Mouse (Mus musculus) brain, embryonic 18.5 days (tissue): Measurements from ENCODE around the gene Olfr644.

Source experiments
- DNase-seq: peaks from one replicate; pipeline ENCODE4 v3.0.0-alpha.2; 2012; ENCODE audit warnings: low read depth, low spot score

Olfr644 gene

DNA sequence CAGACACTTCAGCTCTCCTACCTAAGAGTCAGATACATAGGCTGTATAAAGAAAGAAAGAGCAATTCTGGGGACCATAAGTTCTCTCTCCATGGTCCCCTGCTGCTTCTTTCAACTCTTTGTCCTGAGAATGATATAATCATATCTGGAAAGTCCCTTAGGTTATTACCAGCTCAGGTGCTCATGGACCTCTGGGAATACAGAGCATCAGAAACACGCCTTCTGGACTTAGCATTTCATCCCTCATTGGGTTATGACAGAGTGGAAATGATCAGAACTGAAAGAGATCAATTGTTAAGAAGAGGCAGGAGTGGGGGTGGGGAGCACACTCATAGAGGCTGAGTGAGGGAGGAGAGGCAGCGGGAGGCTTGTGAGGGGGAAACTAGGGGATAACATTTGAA, at the start of gene Olfr644:
Gene Olfr644, minus strand, starts transcription at position 101 of the 400 bp plus-strand sequence.
- DNase-seq = no peak

DNA sequence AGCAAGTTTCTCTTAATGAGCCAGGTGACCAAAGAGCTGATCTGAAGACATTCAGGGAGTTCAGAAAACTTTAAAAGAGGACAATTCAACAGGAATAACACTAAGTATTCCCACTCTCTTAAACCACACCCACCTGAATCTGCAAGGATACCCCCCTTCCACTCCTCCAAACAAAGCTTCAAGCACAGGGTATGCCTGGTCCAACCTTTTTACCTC, 33.0 kb upstream of the Olfr644 start, which contains the start of gene Olfr646:
Gene Olfr646, plus strand, starts transcription at position 117 of the 216 bp plus-strand sequence.
- DNase-seq = no peak

DNA sequence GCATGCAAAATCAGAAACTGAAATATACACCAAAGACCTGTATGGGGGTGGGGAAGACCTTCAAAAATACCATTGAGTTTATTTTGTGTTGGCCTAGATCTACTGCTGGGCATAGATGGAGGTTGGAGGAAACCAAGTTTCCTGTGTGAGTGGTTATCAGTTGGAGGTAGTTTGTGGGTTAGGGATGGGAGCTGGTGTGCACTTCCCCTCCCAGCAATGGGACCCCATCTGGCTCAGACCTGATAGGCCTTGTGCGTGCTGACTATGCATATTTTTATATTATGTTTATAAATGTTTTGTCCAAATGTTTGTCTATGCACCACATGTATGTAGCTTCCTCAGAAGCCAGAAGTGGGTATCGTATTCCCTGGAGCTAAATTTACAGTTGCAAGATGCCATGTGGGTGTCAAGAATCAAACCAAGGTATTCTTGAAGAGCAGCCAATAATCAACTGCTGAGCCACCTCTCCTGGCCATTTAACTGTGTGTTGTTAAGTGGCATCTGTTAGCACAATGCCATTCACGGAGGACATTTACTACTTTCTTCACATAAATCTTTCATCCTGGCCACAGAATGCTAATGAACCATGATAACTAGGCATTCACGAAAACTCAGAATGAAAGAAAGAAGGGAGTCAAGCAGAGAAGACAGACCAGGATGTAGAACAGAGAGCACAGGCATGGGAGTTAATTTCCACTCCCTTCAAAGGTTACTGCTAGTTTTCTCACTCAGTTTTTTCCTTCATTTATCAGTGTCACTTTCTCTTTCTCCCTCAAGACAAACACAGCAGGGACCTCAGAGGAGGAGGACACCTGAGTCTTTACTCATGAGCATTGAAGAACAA, 32.5 kb upstream of the Olfr644 start:
- no peak for DNase-seq

DNA sequence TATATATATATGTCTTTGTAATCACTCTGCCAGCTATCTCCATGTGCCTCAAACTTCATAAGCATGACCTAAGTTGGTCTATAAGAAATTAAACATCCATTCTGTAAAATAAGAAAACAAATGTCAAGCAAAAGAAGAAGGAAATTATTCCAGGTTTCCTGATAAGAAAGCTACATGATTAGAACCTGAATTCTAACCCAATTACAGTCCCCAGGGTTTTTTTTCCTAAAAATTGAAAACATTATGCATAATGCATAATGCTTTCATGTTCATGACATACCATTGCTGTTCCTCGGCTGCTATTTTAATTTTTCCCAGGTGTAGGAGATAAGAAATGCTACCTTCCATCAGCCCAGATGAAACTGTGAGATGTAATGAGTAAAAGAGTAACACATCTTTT, 13.7 kb upstream of the Olfr644 start, which contains the start of gene Olfr645:
Gene Olfr645, minus strand, starts transcription at position 101 of the 400 bp plus-strand sequence.
- no peak for DNase-seq

DNA sequence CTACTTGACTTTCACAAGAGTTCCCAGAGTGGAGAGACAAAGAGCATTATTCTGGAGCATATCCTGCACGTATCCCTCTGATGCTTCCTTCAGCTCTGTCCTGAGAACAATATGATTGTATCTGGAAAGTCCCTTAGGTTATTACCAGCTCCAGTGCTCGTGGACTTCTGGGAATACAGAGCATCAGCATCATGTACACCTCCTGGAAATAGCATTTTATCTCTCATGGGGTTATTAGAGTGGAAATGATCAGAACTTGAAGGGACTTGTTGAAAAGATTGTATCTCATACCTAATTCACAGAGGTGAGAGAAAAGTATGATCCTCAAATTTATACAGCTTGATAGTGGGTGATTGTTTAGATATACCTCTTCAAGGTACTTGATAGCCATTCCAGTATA, 10.3 kb downstream of the Olfr644 start, which contains the start of gene 4930516K23Rik:
Gene 4930516K23Rik, minus strand, starts transcription at position 101 of the 400 bp plus-strand sequence.
- no peak for DNase-seq

DNA sequence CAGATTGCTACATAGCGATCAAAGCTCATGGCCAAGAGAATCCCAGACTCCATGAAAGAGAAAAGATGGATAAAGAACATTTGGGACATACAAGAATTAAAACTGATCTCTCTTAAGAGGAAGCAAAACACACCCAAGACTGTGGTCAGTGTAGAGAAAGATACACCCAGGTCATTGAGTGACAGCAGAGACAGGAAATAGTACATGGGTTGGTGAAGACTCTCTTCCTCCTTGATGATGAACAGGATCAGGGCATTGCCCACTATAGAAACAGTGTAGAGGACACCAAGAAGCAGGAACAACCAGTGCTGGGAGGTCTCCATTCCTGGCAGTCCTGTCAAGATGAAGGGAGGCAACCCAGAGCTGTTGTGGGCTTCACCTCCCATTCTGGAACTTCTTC, 12.5 kb downstream of the Olfr644 start:
- DNase-seq = no peak

DNA sequence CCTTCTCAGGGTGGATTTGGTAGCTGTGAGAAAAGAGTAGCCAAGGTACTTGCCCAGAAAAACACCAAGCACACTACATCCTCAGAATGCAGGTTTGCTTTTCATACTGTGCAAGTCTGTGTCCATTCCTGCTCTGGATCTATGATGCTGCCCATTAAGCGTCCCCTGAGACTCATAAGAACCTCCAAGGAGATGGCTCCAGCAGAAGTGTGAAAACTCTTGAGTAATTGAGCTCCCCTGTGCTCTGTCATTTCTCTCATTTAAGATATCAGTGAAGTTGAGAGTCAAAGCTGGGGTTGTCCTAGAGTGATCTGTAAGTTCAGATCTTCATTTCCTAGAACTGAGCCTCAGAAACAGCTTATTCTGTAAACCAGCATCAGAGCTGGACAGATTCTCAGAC, 19.1 kb downstream of the Olfr644 start, which contains the start of gene Olfr642:
Gene Olfr642, minus strand, starts transcription at position 101 of the 400 bp plus-strand sequence.
- DNase-seq = no peak

DNA sequence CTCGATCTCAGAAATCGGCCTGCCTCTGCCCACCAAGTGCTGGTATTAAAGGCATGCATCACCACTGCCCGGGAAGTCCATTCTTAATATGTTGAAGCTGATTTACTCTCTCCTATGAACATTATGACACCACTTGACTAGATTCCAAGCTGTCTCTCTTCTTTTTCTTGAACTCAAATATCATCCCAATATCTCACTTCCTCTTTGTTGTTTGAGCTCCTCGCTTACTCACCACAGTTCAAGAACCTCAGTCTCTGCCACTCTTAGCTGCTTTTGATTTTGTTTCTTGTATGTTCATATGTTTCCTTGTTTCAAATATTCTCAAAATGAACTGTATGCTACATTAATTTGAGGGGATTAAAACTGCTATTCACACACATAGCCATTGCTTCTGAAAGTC, 20.9 kb downstream of the Olfr644 start:
- DNase-seq = no peak

DNA sequence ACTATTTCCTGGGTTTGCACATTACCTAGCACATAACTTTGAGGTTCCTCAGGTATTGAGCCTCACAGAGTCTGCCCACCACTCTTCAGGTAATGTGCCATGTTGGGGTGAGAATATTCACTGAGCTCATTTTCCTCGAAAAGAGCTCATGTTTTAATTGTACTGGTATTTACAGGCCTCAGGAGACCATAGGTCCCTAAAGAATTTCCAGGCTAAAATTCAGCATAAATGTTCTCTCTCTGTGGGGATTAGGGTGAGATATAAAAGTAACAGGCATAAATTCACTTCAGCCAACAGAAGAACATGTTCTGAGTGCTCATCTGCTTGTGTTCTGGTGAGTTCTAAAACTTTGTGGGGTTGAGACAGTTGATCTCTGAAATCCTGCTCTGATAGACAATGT, 36.5 kb downstream of the Olfr644 start, which contains the start of gene Olfr641:
Gene Olfr641, plus strand, starts transcription at position 301 of the 400 bp plus-strand sequence.
- DNase-seq = no peak

DNA sequence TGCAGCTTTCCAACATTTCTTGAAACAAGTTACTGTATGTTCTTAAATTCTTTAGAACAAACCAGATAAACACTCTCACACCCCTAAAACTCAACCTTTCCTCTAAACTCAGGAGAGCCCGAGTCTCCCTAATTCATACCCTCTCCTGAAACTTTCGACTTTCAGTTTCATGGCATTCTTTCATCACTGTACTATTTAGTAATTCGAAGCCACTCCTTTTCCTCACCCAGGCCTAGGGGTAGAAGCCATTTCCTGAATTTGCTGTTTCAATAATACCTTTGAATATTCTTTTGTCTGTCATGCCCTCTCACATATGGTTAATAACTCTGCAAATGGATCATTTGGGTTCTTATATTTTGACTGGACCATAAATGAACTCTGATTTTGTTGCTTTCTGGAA, 44.7 kb downstream of the Olfr644 start:
- DNase-seq = no peak

DNA sequence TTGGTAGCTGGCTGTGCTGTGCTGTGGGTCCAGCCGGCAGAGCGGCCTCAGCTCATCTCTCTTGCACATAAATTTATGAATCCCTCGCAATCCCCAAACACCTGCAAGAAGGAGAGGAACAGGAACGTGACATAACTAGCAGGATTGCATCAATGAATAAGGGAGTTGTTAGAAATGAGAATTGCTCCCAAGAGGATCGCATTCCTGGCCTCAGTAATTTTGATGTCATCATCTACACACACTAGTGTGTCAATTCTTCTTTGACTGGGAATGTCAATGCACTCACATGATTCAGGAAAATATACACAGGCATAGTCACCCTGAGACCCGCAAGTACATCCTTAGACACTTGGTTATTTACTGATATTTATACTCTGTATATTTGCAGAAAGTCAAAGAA, 46.2 kb downstream of the Olfr644 start, which contains the start of gene Olfr640:
Gene Olfr640, minus strand, starts transcription at position 101 of the 400 bp plus-strand sequence.
- DNase-seq = no peak

DNA sequence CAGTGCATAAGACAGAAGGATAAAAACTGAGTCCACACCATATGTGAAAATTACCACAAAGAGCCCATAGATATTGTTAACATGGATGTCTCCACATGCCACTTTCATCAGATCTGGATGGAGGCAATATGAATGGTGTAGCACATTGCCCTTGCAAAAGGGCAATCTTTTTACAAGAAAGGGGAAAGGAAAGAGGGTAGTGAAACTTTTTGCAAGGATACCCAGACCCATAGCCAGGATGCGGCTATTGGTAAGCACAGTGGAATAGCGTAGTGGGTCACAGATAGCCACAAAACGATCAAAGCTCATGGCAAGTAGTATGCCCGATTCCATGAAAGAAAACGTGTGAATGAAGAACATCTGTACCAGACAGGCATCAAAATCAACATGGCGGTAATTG, 50.0 kb downstream of the Olfr644 start:
- DNase-seq = no peak

DNA sequence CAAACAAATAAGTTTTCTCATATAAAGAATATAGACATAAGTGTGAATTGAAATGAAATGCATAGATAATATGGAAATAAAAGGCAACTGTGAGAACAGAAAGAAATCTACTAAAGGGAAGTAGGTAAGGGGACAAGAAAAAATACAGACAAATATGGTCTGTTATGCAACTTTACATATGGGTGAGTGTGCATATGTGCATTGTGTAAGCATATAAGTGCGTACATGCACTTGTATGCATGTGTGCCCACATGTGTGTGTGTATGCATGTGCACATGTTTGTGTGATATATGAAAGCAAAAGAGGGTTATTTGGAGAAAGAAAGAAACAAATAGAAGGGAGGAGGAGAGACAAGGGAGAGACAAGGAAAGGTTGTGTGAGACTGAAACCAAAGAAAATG, 52.7 kb downstream of the Olfr644 start:
- no peak for DNase-seq

DNA sequence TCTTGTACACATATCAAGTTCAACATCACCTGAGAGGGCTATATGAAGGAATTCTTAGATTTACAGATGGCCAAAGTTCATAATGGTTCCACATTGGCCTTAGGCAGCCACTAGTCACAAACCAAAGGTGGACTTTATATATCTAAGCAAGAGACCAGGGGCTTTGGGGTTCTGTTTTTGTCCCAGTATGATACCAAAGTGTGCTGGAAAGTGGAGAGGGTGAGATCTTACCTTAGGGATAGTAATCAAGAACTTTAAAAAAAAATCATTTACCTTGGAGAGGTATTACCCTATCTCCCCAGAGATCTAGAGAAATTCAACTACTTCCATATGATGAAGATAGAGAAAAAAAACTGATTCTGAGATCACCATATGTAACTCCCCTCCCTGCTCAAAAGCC, 54.5 kb downstream of the Olfr644 start, which contains the start of gene Olfr639:
Gene Olfr639, minus strand, starts transcription at position 101 of the 400 bp plus-strand sequence.
- no peak for DNase-seq
